Mouse (Mus musculus): Measurements from ENCODE around the gene Cdc45.

DNA sequence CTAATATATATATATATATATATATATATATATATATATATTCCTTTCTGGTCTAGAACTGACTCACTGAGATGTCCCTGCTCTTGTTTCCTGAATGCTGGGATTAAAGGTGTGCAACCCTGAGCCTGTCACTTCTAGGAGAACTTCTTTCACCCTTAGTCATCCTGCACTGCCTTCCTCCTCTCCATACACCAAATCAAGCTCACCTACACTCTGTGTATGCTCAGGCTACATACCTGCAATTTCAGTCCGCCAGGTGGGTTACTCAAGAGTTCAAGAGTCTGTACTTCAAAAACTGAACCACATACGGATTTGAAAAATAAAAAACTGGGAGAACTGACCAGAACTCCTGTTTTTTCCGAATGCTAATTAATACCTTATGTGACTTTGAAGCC lies 24.3 kb upstream of the Cdc45 start:
- TF ChIP-seq CTCF (IDR thresholded peaks at IDR 0.05; ENCODE audit: low read depth) (no peak), EP300 (IDR thresholded peaks at IDR 0.05; ENCODE audit: low read depth) (no peak)

All from liver, postnatal 0 days (tissue).